Mouse (Mus musculus) cortical plate, adult 2 months (tissue): ENCODE measurements at regions not wholly inside any gene's neighbourhood (a gene's known extent, or its start where the extent isn't known, plus 50 kb on each side); places are given as distances from the start of the nearest gene placed in this dataset.
"Not testable (repeated sequence)": the region's sequence is repeated elsewhere in the genome, so short reads cannot be mapped to it uniquely, and the experiment has no call there.

Experiments used
- H3K27ac ChIP-seq: fragments of 200-500 bp; 2 replicates; pipeline ENCODE4 v1.5.1; 2012; ENCODE audit warnings: low read length, control low read depth, inconsistent platforms; ENCODE audit not compliant: insufficient read depth
- H3K4me1 ChIP-seq: fragments of 200-500 bp; 2 replicates; pipeline ENCODE4 v1.6.1; 2011; ENCODE audit warnings: low read length; ENCODE audit not compliant: control insufficient read depth, insufficient read depth
- H3K4me3 ChIP-seq: fragments of 200-500 bp; 2 replicates; pipeline ENCODE4 v1.5.1; 2011; ENCODE audit warnings: mild to moderate bottlenecking, low read length, control low read depth; ENCODE audit not compliant: insufficient read depth
- CTCF ChIP-seq: fragments of 200-500 bp; IDR thresholded peaks from 2 replicates; pipeline ENCODE4 v1.5.1; 2011; ENCODE audit warnings: mild to moderate bottlenecking, control low read depth, low read length; ENCODE audit not compliant: insufficient read depth; ENCODE audit errors: extremely low read depth
- POLR2A ChIP-seq: fragments of 200-500 bp; IDR thresholded peaks from 2 replicates; pipeline ENCODE4 v1.6.1; 2011; ENCODE audit warnings: mild to moderate bottlenecking, low read length, control low read depth; ENCODE audit not compliant: insufficient read depth; ENCODE audit errors: extremely low read depth

- no peak overlapping the region for H3K4me3 ChIP-seq
- TF ChIP-seq CTCF (no peak), POLR2A (no peak)
- no peaks in the 10 kb centered on the region for H3K4me1 ChIP-seq
- H3K27ac ChIP-seq, result no peak overlapping the region
Measured at GRCm38 (mm10) chr14:102742331-102742730, 240.1 kb downstream of the Kctd12 start.

DNA sequence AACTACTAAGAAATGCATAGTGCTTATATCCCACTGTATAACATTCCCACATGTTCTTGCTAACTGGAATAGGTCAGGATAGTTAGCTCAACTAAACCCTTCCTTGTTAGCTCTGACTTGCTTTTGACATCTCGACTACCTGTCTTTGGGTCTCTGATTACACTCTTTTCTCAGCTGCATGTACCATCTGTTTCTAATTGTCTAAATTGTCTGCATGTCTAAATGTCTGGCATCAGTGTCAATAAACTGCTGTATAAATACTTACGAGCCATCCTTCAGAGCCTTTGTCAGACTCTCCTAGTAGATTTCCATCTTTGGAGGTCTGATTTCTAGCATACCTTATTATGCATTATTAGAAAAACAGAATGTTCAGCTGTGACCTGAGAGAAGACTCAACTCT is 245.8 kb downstream of the Kctd12 start:
- no peak for TF ChIP-seq POLR2A
- no peak for TF ChIP-seq CTCF
- H3K4me1 ChIP-seq, result no peaks in the 10 kb centered on the region
- H3K27ac ChIP-seq, result no peak overlapping the region
- H3K4me3 ChIP-seq, result no peak overlapping the region

DNA sequence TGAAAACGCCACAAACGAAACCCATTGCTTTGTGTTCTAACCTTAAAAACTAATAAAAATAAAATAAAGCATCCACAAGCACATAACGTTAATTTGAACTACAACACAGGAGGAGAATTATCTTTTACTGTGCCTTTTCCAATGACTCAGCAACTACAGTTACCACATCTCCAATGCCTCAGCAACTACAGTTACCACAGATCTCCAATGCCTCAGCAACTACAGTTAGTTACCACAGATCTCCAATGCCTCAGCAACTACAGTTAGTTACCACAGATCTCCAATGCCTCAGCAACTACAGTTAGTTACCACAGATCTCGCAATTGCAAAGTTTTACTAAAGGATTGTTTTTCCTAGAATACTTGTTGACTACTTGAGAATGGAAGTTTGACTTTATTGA is 248.7 kb downstream of the Kctd12 start:
- not testable (repeated sequence) for H3K27ac ChIP-seq, H3K4me3 ChIP-seq, H3K4me1 ChIP-seq

- no peak overlapping the region for H3K27ac ChIP-seq
- TF ChIP-seq CTCF, result no peak
- TF ChIP-seq POLR2A, result no peak
- no peaks in the 10 kb centered on the region for H3K4me1 ChIP-seq
- no peak overlapping the region for H3K4me3 ChIP-seq
Measured at GRCm38 (mm10) chr14:102731746-102732145, 250.7 kb downstream of the Kctd12 start.

DNA sequence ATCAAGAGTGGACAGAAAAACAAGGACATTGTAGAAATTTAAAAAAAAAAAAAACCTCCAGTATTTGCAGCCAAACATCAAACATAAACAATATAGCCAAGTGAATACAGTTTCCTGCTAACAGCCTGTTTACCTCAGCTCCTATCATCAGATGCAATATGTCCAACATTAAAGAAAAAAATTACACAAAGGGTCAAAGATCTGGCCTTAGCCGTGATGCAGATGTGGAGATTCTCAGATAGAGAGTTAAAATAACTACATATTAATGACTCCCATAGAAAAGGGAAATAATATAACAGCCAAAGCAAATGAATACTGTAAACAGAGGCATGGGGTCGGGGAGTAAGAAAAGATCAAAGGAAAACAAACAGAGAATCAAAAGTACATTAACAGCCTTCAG is 259.8 kb downstream of the Kctd12 start:
- no peak overlapping the region for H3K27ac ChIP-seq
- no peaks in the 10 kb centered on the region; the same call in 1 of the 2 replicates for H3K4me1 ChIP-seq
- H3K4me3 ChIP-seq, result no peak overlapping the region
- TF ChIP-seq CTCF (no peak), POLR2A (no peak)

DNA sequence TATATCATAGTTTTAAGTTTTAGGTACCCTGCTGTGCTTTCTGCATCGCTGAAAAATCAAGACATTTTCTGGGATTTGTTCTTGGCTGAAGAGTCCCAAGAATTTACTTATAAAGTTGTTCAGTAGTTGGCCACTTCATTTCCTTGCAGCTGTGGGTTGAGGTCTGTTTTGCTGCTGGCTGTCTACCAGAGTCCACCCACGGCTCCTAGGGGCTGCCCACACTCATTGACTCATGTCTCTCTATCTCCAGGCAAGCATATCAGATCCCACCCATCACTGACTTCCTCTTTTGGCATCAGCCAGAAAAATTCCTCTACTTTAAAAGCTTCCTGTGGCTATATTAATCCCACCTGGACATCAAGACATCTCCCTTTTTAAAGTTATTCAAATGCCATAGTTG is 263.9 kb downstream of the Kctd12 start:
- Histone ChIP-seq H3K4me1 (no peaks in the 10 kb centered on the region; the same call in 1 of the 2 replicates), H3K27ac (no peak overlapping the region), H3K4me3 (no peak overlapping the region)
- TF ChIP-seq POLR2A (no peak), CTCF (no peak)

DNA sequence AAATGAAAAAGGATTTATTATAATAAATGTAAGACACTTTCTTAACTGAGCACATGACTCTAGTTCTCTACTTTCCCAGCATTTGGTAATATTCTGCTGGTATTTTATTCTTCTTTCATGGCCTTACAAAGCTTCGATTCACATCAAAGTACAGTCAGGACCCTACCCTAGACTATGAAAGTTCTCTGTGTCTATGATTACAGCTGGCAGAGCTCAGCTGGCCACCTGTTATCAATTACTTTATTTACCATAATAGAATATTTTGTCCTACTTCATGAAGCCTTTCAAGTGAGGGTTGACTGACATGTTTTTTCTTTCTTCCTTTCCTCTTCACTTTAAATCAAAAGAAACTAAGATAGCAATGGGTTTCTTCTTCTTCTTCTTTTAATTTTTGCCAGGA is 269.8 kb downstream of the Kctd12 start:
- no peaks in the 10 kb centered on the region for H3K4me1 ChIP-seq
- H3K4me3 ChIP-seq, result no peak overlapping the region
- TF ChIP-seq CTCF, result no peak
- TF ChIP-seq POLR2A, result no peak
- H3K27ac ChIP-seq, result no peak overlapping the region

DNA sequence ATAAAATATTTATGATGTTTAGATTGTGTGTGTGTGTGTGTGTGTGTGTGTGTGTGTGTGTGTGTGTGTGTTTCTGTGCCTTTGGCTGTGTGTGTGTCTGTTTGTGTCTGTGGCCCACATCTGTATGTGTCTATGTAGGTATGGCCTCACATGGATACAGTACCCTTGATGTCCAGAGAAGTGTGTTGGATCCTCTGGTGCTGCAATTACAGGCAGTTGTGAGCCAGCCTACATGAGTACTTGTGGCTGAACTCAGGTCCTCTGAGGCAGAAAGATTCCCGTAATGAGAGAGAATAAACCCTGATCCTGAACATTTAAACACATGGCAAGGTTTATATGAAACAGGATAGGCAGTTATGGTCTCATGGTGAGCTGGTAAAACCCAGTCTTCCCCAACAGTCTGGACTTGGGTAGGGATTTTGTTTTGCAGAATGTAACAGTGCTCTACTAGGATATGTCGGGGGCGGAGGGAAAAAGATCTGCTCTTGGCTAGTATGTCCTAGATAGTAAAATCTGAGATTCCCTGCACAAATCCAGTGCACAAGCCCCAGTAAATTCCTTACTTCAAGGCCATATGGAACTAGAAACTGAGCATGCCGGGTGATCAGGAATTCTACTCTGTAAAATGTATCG is 275.6 kb downstream of the Kctd12 start:
- Histone ChIP-seq H3K4me1 (no peaks in the 10 kb centered on the region; the same call in 1 of the 2 replicates), H3K4me3 (no peak overlapping the region), H3K27ac (no peak overlapping the region)
- no peak for TF ChIP-seq POLR2A
- no peak for TF ChIP-seq CTCF

- no peaks in the 10 kb centered on the region; the same call in 1 of the 2 replicates for H3K4me1 ChIP-seq
- no peak for TF ChIP-seq CTCF
- TF ChIP-seq POLR2A, result no peak
- no peak overlapping the region for H3K4me3 ChIP-seq
- H3K27ac ChIP-seq, result no peak overlapping the region
Measured at GRCm38 (mm10) chr14:102701108-102701507, 281.3 kb downstream of the Kctd12 start.

DNA sequence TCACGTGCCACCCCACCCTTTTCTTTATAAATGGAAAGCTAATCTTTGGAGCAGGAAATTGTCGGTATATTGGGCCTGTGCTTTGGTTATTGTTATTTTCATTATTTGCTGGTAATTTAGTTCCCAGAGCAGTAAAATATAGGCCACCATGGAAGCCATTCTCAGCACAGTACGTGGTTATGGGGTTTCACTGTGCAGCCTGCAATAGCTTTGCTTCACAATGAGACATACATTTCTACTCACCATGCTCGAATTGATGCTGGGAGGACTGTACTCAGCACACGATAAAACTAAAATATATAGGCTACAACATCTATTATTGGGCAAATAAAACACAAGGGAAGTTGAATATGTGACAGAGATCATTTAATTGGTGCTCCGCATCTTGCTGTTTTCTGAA is 282.0 kb downstream of the Kctd12 start:
- TF ChIP-seq POLR2A (no peak), CTCF (no peak)
- no peaks in the 10 kb centered on the region for H3K4me1 ChIP-seq
- no peak overlapping the region for H3K27ac ChIP-seq
- no peak overlapping the region for H3K4me3 ChIP-seq

- TF ChIP-seq CTCF (no peak), POLR2A (no peak)
- no peaks in the 10 kb centered on the region for H3K4me1 ChIP-seq
- H3K27ac ChIP-seq, result no peak overlapping the region
- no peak overlapping the region for H3K4me3 ChIP-seq
Measured at GRCm38 (mm10) chr14:102699015-102699414, 283.4 kb downstream of the Kctd12 start.
